Mouse (Mus musculus): ENCODE data around the gene Myo1d.

GRCm38 (mm10) chr11:80809993-80810821, 30.4 kb upstream of the Myo1d start, which contains the start of gene Tmem98:
- peak; percentile 5; the same call in 1 of the 2 replicates for TF ChIP-seq CTCF (IDR thresholded peaks at IDR 0.05)
- no peak for TF ChIP-seq EP300 (IDR thresholded peaks at IDR 0.05)
